Mouse (Mus musculus): ENCODE data around the gene Hmgb1. TPM values are rescaled to one million over a fixed set of nuclear protein-coding genes. Genes with fewer than 3 reads are reported as not detected.
A peak's percentile ranks its signal among the peaks of the same experiment; 100 is the strongest.

Gene Hmgb1
- polyA plus RNA-seq, 2 experiments from 2014 or later: 402 to 1,098 TPM

DNA sequence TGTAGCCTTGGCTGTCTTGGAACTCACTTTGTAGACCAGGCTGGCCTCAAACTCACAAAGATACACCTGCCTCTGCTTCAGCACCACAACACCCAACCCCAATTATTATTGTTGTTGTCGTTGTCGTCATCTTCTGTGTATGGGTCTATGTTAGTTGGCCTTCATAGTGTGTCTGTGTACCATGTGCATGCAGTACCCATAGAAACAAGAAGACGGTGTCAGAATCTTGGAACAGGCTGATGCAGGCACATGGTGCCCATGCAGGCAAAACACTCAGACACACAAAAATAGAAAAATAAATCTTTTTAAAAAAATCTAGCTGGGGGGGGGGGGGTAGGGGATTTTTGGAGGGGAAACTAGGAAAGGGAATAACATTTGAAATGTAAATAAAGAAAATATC lies 167.1 kb downstream of the Hmgb1 start:
- ATAC-seq: no peak

DNA sequence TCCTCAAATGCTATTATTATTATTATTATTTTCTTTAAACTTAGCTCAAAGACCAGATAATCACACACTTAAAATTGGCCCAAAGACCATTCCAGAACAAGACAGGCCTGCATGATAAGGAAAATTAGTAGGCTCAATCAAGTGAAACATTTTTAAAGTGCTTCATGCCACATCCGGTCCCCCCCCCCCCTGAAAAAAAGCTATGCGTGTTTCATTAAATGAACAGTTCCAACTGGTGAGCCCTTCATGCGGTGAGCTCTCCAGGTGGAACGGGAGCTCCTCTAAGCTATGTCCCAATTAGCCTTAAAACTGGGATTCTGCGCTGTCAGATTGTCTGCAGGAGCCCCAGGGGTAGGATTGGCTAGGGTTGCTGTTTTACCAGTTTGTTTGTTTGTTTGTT lies 168.0 kb downstream of the Hmgb1 start:
- peak; percentile 30 for ATAC-seq

DNA sequence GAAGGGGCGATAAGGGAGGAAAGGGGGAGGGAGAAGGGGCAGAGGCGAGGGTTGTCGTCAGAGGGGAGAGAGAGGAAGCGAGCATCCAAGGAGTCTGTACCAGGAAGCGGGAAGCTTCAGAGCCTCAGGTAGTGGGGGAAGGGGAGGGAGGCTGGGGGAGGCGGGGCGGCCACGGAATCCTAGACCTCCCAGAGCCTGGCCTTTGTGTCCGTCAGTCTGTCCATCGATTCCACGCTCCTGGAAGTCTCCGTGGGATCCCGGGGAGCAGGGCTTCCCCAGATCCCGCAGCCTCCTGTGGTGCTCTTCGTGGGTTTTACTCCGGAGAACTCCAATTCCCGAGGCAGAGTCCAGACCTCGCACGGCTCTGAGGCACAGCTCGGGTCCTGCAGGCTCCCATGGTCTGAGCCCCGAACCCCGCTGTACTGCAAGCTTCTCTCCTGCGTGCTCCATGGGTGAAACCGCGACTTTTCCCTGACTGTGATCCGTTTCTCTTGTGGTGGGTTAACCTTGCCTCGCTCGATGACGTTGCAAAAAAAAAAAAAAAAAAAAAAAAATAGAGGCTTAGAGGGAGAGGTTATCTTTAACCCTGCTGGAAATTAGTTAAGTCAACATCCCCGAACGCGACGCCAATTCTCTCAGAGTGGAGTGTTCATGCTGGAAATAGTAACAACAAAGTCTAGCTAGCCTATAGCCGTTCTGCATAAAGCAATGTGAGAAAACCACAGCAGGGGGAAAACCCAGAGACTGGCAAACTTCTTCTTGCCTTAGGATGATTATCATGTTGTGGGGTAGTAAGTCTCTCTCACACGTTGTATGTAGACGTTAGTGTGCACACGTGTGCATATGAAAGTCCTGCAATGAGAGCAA lies 168.7 kb downstream of the Hmgb1 start:
- peak; percentile 83 for ATAC-seq

DNA sequence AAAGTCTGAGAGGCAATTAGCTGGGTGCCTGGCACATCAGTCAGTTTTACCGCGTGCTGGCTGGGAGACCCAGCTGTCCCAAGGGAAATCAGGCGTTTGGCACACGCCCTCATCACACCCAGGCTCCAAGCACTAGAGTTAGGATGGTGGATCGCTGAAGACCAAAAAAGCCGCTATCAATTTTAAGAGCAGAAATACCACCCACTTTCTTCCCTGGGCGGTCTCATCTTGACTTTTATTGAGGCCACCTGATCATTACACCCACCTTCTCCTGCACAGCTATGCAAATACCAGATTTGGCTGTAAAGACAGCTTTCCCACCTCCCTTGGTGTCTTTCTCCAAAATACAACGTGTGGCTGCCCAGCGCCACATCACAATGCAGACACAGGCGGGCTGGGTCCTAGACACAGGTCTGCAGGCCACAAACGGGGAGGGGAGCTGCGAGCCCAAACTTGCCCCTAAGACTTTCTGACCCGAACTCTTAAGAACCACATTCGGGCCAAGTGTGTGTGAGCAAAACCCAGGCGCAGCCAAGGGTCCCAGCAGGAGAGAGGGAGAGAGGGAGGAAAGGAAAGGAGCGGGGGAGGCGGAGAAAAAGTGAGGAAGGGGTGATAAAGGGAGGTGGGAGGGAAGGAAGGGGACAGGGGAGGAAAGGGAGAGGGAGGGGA lies 169.6 kb downstream of the Hmgb1 start:
- no peak for ATAC-seq

DNA sequence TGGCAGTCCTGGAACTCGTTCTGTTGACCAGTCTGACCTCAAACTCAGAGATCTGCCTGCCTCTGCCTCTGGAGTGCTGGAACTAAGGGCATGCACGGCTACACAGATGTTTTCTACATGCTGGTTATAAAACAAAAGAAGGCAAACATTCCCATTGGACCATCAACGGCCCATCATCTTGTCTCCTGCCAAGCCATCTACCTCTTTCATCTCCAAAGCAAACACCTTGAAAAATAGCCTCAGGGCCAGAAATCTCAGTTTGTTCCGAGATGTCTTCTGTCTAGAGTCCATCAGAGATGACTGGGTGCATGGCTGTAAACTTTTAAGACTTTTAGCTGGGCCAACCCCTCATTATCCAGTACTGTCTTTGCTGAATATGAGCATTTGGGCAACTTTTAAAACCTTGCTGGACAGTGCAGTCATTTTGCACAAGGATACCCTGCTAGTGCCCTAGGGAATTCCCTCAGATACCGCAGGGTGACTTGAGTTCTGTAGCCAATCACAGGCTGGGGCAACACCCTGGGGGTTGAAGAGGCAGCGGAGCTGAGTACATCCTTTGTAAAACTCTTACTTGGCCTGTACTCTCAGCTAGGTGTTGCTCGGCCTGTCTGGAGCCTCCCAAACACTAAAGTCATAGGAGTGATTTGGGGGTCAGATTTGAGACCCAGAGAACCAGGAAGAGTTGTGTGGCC lies 170.3 kb downstream of the Hmgb1 start:
- no peak for ATAC-seq

DNA sequence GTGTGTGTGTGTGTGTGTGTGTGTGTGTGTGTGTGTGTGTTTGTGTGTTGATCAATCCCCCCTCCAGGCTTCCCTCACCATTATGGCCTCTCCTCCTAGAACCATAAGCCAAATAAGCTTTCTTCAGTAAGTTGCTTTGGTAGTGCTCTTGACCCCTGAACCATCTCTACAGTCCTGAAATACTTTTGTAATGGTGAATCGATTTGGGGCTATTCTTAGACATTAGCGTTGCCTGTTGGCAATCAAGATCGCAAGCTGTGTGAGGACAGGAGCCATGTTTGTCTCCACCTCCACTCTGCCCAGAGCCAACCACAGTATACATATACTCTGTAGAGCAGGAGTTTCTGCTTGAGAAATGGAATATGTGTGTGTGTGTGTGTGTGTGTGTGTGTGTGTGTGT lies 175.2 kb downstream of the Hmgb1 start:
- no peak for ATAC-seq

DNA sequence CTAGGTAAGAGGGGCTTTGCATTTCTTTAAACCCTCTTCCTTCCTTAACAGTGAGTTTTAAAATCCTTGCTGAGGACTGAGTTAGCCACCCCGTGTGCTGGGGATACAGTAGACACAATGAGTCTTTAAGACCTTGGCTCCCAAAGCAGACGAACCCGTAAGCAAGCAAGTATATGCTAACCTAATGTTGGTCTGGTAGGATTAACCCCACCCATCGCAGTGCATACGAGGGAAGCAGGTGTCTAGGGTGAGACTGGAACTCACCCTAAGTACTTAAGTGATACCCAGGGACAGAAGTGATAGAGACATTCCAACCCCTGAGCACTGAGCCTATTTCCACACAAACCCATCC lies 177.0 kb downstream of the Hmgb1 start:
- no peak for ATAC-seq

DNA sequence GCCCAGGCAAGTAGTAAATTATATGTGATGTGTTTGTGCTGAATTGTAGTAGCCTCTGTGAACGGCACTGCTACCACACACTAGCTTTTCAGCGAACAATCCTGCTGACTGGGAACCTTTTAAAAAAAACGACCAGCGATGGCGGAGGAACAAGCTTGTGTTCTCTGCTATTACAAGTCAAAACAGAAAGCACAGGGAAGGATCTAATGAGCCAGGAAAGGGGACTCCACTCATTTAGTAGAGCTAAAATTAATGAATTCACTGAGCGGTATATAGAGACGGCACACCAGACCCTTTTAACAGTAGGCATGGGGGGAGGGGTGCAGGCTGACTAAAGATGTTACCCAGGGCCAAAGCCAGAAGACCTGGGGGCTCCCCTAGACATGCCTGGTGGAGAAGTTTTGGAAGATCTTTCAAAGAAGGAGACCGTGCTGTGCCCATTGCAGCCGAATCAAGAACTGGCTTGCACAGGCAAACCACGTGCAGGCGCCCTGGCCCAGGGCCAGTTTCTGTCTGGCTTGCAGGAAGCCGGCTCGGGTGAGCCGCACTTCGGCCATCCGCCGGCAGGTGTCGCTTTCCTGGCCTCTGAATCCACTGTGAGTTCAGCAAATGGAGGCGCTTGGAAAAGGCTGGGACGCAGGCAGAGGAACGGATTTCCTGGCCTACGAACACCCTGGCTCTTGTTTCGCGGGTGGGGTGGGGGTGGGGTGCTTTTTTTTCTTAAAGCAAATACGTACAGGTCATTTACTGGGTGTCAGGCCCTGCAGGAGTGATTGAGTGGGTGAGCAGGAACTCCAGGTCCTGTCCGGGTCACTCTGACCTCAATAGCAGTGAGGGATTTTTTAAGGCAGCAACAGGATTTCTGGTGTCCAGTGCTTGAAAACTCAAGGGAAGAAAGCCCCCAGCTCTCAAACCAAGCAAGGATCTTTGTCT lies 177.7 kb downstream of the Hmgb1 start:
- ATAC-seq: peak; percentile 93

DNA sequence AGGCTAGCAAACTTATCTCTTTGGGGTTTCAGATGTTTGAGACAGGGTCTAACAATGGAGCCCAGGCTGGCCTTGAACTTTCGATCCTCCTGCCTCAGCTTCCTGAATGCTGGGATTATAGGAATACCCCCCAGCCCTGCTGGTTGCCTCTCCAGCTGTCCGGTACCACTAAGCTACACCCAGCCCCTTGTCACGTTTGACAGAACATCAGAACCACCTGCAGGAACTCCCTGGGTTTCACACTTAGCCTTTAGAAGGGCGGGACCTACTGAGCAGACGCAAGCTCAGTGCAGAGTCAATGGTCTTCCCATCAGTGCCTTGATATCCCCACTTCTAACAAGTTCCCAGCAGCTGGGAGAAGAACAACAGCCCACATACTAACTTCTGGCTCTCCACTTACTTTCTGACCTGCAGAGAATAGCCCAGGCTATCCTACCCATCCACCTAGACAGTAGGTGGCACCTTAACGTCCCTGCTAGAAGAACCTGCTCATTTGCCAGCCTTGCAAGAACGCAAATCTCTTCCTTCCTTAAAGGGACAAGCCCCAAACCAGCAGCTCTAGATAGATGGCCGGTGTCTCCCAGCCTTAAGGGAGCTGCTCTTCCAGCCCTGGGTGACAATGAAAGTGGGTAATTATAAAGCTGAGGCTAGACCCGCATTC lies 178.5 kb downstream of the Hmgb1 start:
- peak; percentile 6 for ATAC-seq

DNA sequence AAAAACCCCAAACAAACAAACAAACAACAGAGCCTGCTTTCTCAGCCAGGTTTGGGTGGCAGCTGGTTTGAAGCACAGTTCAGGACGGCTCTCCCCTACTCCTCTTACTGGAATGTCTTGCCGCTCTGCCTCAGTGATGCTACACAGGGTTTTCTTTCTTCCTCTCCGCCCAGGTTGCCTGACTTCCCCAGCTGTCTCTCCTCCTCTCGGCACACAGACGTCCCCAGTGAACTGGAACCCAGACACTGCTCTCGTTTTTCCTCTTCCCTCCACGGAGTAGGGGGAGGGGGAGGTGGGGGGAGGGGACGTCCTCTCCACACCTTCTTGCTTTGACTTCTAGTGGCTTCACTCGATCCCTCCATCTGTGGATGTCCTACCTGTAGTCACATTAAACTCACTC lies 179.2 kb downstream of the Hmgb1 start:
- no peak for ATAC-seq

DNA sequence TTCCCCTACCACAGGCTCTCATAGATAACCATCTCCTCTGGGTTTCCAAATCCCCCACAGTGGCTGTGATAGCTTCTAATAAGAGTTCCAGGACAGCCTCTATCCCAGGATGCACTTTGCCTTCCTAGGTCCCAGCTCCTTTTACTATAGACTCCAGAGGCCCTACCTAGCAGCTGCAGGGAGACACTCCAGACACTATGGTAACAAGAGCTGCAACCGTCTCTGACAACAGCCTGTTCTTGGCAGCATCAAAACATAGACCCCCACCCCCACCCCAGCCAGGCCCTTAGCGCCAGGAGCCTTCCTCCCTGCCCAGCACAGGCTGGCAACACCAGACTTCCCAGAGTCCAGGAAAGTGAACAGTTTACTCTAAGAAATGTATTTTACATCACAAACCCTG lies 181.2 kb downstream of the Hmgb1 start:
- no peak for ATAC-seq

DNA sequence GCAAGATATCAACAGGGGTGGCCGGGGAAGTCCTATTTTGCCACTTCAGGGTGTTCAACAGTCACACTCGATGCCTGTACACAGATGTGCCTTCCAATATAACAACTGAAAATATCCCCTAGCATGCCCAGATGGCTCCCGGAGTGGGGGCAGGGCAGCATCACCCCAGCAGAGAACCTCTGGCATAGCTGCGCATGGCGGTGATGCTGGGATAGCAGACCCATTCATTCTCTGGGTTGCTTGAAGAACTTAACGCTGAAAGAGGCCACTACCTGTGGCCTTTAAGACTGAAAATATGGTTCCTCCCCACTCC lies 181.5 kb downstream of the Hmgb1 start:
- no peak for ATAC-seq

DNA sequence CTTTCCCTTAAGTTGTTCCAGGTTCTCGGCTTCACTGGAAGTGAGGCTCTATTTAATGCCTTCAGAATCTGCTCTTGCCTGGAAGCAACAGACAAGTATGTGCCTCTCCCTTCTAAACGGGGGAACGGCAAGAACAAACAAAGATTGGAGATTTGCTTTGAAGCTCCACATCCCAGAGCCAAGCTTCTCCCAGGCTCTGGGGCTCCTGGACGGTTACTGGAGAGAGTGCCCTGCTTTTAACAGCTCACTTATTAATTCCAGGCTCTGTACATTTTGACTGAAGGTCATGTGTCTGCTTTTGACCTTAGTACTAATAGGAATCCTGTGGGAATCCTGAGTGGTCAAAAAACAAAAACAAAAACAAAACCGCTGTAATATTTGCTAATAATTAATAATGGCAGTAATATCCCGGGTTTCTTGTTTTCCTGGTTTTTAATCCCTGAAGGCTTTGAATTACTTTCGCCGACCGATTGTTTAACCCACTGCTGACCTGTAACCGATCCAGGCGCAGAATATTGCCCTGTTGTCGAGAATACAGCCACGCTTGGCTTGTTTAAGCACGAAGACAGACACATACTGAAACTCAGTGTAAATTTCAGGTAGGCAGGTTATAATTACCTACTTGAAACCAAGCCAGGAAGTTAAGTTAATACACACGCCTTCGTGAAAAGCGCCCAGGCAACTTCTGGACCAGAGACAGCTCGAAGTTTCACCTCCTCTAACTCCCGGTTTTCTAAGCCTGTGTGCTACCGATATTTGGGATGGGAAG lies 182.1 kb downstream of the Hmgb1 start:
- no peak for ATAC-seq

DNA sequence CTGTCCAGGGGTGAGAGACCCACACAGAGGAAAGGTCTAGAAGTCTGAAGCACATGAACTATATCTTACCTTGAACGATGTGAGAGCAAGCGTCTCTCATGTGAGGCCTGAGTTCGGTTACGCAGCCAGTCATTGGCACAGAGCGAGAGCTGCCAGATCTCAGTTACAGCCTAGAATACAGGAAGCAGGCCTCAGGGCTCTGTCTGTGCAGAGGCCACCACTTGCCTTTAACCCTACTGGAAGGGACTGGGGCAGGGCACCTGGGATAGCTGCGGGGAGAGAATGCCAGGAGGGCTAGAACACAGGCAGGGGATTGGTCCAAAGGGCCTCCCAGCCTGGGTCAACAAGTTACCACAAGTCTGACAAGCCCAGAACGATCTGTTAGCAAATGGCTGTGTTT lies 184.5 kb downstream of the Hmgb1 start:
- no peak for ATAC-seq

DNA sequence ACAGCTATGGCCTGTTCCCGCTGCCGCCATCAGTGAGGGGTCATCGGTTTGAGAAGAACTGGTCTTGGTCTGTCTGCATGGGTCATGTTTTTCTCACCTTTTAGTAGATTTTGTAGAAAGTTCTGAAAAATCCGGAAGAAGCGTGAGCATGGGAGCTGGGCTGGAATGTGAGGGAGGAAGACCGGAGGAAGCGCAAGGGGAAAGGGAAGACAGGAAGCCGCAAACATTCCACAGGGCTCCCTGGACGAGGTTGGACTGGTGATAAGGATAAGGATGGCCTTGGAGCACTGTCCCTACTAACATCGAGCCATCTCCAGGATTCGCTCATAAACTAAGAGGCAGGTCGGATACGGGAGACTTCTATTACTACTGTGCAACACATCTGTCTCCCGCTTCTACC lies 185.8 kb downstream of the Hmgb1 start:
- ATAC-seq: no peak

DNA sequence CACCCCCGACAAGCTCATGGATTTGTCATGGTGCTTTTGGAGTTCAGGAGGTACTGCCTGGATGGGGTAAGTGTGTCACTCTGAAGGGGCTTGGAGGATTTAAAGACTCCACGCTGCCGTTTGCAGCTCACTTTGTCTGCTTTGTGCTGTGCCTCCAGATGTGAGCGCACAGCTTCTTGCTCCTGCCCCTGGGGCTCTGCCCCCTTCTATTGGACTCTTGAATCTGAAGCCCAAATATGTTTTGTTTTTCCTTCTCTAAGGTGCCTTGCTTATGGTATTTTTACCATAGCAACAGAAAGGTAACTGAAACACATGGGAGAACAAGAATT lies 187.6 kb downstream of the Hmgb1 start:
- no peak for ATAC-seq

Other genes starting within 250 kb of the Hmgb1 start
- not detected for gene Gm42791, start 189.3 kb downstream of the Hmgb1 start, polyA plus RNA-seq (2017; shearing (Covaris generic))
- 10 to 100 TPM; 27.9 to 28.5 TPM for gene Uspl1, start 139 bp downstream of the Hmgb1 start, polyA plus RNA-seq (2017; shearing (Covaris generic))
- 1 to 10 TPM; 1.5 to 3.0 TPM for gene Alox5ap, start 80.3 kb upstream of the Hmgb1 start, polyA plus RNA-seq (2017; shearing (Covaris generic))
- 1 to 10 TPM; 1.2 to 1.6 TPM for gene Medag, start 227.3 kb upstream of the Hmgb1 start, polyA plus RNA-seq (2017; shearing (Covaris generic))

Data from activated CD4-positive, CD25-positive, alpha-beta regulatory T cell, adult 4 months (primary cell).